Mouse (Mus musculus) MEL (cell line): ENCODE results near the gene Masp2. TPM values are rescaled to one million over a fixed set of nuclear protein-coding genes. Genes with fewer than 3 reads are reported as not detected.

Experiments
- DNase-seq: peaks from one replicate; pipeline ENCODE4 v3.0.0; 2011; ENCODE audit warnings: low read depth, low spot score
- H3K27ac ChIP-seq: 2 replicates; pipeline ENCODE4 v1.5.1; 2012; ENCODE audit warnings: low read depth, mild to moderate bottlenecking, control low read depth, low read length, moderate library complexity; ENCODE audit not compliant: control insufficient read depth
- H3K27me3 ChIP-seq, 2 experiments: fragments of 150-350 bp in 1 of 2; sonication (generic) in 1 of 2; 2 replicates each; pipeline ENCODE4 v1.6.1; 2012; ENCODE audit warnings: low read length in 2 of 2, mild to moderate bottlenecking in 2 of 2, improper control_type of control experiment in 1 of 2, moderate library complexity in 1 of 2; ENCODE audit not compliant: insufficient read depth in 2 of 2, control insufficient read depth in 1 of 2
- H3K36me3 ChIP-seq, 2 experiments: 2 replicates each; pipeline ENCODE4 v1.6.1; 2012 to 2014; ENCODE audit warnings: low read length in 2 of 2, improper control_type of control experiment in 1 of 2, inconsistent platforms in 1 of 2, mild to moderate bottlenecking in 1 of 2; ENCODE audit not compliant: insufficient read depth in 2 of 2, control insufficient read depth in 1 of 2
- H3K4me1 ChIP-seq, 2 experiments: fragments of 150-350 bp in 1 of 2; sonication (generic) in 1 of 2; 2 replicates each; pipeline ENCODE4 v1.6.1; 2012; ENCODE audit warnings: low read length in 2 of 2, improper control_type of control experiment in 1 of 2, mild to moderate bottlenecking in 1 of 2; ENCODE audit not compliant: insufficient read depth in 2 of 2, control insufficient read depth in 1 of 2
- H3K4me3 ChIP-seq, 2 experiments: fragments of 150-350 bp in 1 of 2; sonication (generic) in 1 of 2; 2 replicates each; pipeline ENCODE4 v1.5.1; 2012; ENCODE audit warnings: low read depth in 2 of 2, low read length in 2 of 2, mild to moderate bottlenecking in 2 of 2, moderate library complexity in 2 of 2, control low read depth in 1 of 2, improper control_type of control experiment in 1 of 2; ENCODE audit not compliant: control insufficient read depth in 1 of 2, insufficient read depth in 1 of 2
- H3K79me2 ChIP-seq: 2 replicates; pipeline ENCODE4 v1.6.1; 2012; ENCODE audit warnings: mild to moderate bottlenecking, low read length, moderate library complexity; ENCODE audit not compliant: control insufficient read depth, poor library complexity, insufficient read depth
- H3K9ac ChIP-seq: 2 replicates; pipeline ENCODE4 v1.6.1; 2012; ENCODE audit warnings: low read depth, mild to moderate bottlenecking, control low read depth, low read length, moderate library complexity; ENCODE audit not compliant: control insufficient read depth, poor library complexity, severe bottlenecking
- H3K9me3 ChIP-seq: fragments of 150-350 bp; sonication (generic); replicated peaks from 2 replicates; pipeline ENCODE4 v1.6.1; 2012; ENCODE audit warnings: mild to moderate bottlenecking, low read length, improper control_type of control experiment, moderate library complexity; ENCODE audit not compliant: insufficient read depth
- BHLHE40 ChIP-seq: IDR thresholded peaks from 2 replicates; pipeline ENCODE4 v1.6.1; 2012; ENCODE audit warnings: low read depth, mild to moderate bottlenecking, inconsistent platforms, low read length, improper control_type of control experiment, borderline replicate concordance
- CHD1 ChIP-seq: IDR thresholded peaks from 2 replicates; pipeline ENCODE4 v1.6.1; 2012; ENCODE audit warnings: low read depth, mild to moderate bottlenecking, inconsistent platforms, low read length, improper control_type of control experiment
- CTCF ChIP-seq, 3 experiments: IDR thresholded peaks in 2 of 3; conservative IDR thresholded peaks in 1 of 3; 2 replicates each; pipeline ENCODE4 v1.5.1; 2011 to 2012; ENCODE audit warnings: low read length in 3 of 3, low read depth in 2 of 3, mild to moderate bottlenecking in 2 of 3, improper control_type of control experiment in 1 of 3, inconsistent platforms in 1 of 3, mixed read lengths in 1 of 3, moderate library complexity in 1 of 3; ENCODE audit not compliant: control insufficient read depth in 1 of 3, insufficient read depth in 1 of 3, poor library complexity in 1 of 3, severe bottlenecking in 1 of 3
- E2F4 ChIP-seq: IDR thresholded peaks from 2 replicates; pipeline ENCODE4 v1.6.1; 2011; ENCODE audit warnings: low read depth, low read length, improper control_type of control experiment, borderline replicate concordance
- ELF1 ChIP-seq: IDR thresholded peaks from 2 replicates; pipeline ENCODE4 v1.6.1; 2014; ENCODE audit warnings: low read depth, mild to moderate bottlenecking, inconsistent platforms, low read length, improper control_type of control experiment, moderate library complexity
- EP300 ChIP-seq, 2 experiments: IDR thresholded peaks; 2 replicates each; pipeline ENCODE4 v1.6.1; 2011; ENCODE audit warnings: improper control_type of control experiment in 2 of 2, low read length in 2 of 2, low read depth in 1 of 2, mild to moderate bottlenecking in 1 of 2
- GABPA ChIP-seq: IDR thresholded peaks from 2 replicates; pipeline ENCODE4 v1.6.1; 2012; ENCODE audit warnings: low read depth, mild to moderate bottlenecking, inconsistent platforms, low read length, improper control_type of control experiment, moderate library complexity
- GATA1 ChIP-seq: IDR thresholded peaks from 2 replicates; pipeline ENCODE4 v1.6.1; 2011; ENCODE audit warnings: low read depth, low read length, improper control_type of control experiment
- HCFC1 ChIP-seq: IDR thresholded peaks from 2 replicates; pipeline ENCODE4 v1.6.1; 2012; ENCODE audit warnings: low read depth, mild to moderate bottlenecking, inconsistent platforms, low read length, improper control_type of control experiment, moderate library complexity
- JUND ChIP-seq: IDR thresholded peaks from 2 replicates; pipeline ENCODE4 v1.6.1; 2011; ENCODE audit warnings: low read depth, mild to moderate bottlenecking, improper control_type of control experiment, low read length
- KAT2A ChIP-seq: conservative IDR thresholded peaks from 2 replicates; pipeline ENCODE4 v1.6.1; 2012; ENCODE audit warnings: low read depth, low read length, improper control_type of control experiment, inconsistent platforms
- MAFK ChIP-seq: IDR thresholded peaks from 2 replicates; pipeline ENCODE4 v1.6.1; 2011; ENCODE audit warnings: low read depth, mild to moderate bottlenecking, low read length, improper control_type of control experiment, borderline replicate concordance
- MAX ChIP-seq: IDR thresholded peaks from 2 replicates; pipeline ENCODE4 v1.6.1; 2011; ENCODE audit warnings: low read length, improper control_type of control experiment
- MAZ ChIP-seq: IDR thresholded peaks from 2 replicates; pipeline ENCODE4 v1.6.1; 2012; ENCODE audit warnings: low read depth, mild to moderate bottlenecking, inconsistent platforms, low read length, improper control_type of control experiment
- MEF2A ChIP-seq: IDR thresholded peaks from 2 replicates; pipeline ENCODE4 v1.6.1; 2014; ENCODE audit warnings: low read depth, mild to moderate bottlenecking, inconsistent platforms, low read length, improper control_type of control experiment; ENCODE audit not compliant: poor library complexity, insufficient replicate concordance, severe bottlenecking; ENCODE audit errors: extremely low read depth
- MXI1 ChIP-seq: IDR thresholded peaks from 2 replicates; pipeline ENCODE4 v1.6.1; 2011; ENCODE audit warnings: mild to moderate bottlenecking, low read depth, low read length, improper control_type of control experiment
- MYC ChIP-seq: IDR thresholded peaks from 2 replicates; pipeline ENCODE4 v1.6.1; 2011; ENCODE audit warnings: low read depth, mild to moderate bottlenecking, low read length, improper control_type of control experiment, moderate library complexity
- NELFE ChIP-seq: IDR thresholded peaks from 2 replicates; pipeline ENCODE4 v1.6.1; 2011; ENCODE audit warnings: low read depth, low read length, improper control_type of control experiment
- NRF1 ChIP-seq: IDR thresholded peaks from 2 replicates; pipeline ENCODE4 v1.6.1; 2014; ENCODE audit warnings: low read depth, mild to moderate bottlenecking, inconsistent platforms, low read length, improper control_type of control experiment, moderate library complexity; ENCODE audit not compliant: poor library complexity, insufficient read depth, severe bottlenecking
- POLR2A ChIP-seq, 2 experiments: IDR thresholded peaks; 2 replicates each; pipeline ENCODE4 v1.6.1; 2011 to 2012; ENCODE audit warnings: low read length in 2 of 2, mild to moderate bottlenecking in 2 of 2, control low read depth in 1 of 2, improper control_type of control experiment in 1 of 2, low read depth in 1 of 2, moderate library complexity in 1 of 2; ENCODE audit not compliant: control insufficient read depth in 1 of 2, insufficient read depth in 1 of 2, poor library complexity in 1 of 2
- POLR2AphosphoS5 ChIP-seq: IDR thresholded peaks from 2 replicates; pipeline ENCODE4 v1.6.1; 2012; ENCODE audit warnings: low read depth, borderline replicate concordance, mild to moderate bottlenecking, inconsistent platforms, low read length, moderate library complexity, mixed read lengths
- RAD21 ChIP-seq: IDR thresholded peaks from 2 replicates; pipeline ENCODE4 v1.6.1; 2011; ENCODE audit warnings: mild to moderate bottlenecking, low read depth, low read length, improper control_type of control experiment
- TBP ChIP-seq: IDR thresholded peaks from 2 replicates; pipeline ENCODE4 v1.8.0; 2011; ENCODE audit warnings: low read depth, low read length, improper control_type of control experiment
- USF1 ChIP-seq: IDR thresholded peaks from 2 replicates; pipeline ENCODE4 v1.6.1; 2014; ENCODE audit warnings: low read depth, mild to moderate bottlenecking, inconsistent platforms, low read length, improper control_type of control experiment, moderate library complexity
- USF2 ChIP-seq, 2 experiments: IDR thresholded peaks; 2 replicates each; pipeline ENCODE4 v1.6.1; 2011 to 2012; ENCODE audit warnings: improper control_type of control experiment in 2 of 2, low read length in 2 of 2, borderline replicate concordance in 1 of 2, inconsistent platforms in 1 of 2, low read depth in 1 of 2, mild to moderate bottlenecking in 1 of 2; ENCODE audit not compliant: insufficient read depth in 1 of 2
- ZC3H11A ChIP-seq: IDR thresholded peaks from 2 replicates; pipeline ENCODE4 v1.6.1; 2012; ENCODE audit warnings: low read depth, mild to moderate bottlenecking, inconsistent platforms, low read length, improper control_type of control experiment
- ZKSCAN1 ChIP-seq: IDR thresholded peaks from 2 replicates; pipeline ENCODE4 v1.6.1; 2012; ENCODE audit warnings: low read depth, mild to moderate bottlenecking, inconsistent platforms, low read length, improper control_type of control experiment, moderate library complexity
- ZMIZ1 ChIP-seq: IDR thresholded peaks from 2 replicates; pipeline ENCODE4 v1.6.1; 2012; ENCODE audit warnings: low read depth, mild to moderate bottlenecking, inconsistent platforms, low read length, improper control_type of control experiment, moderate library complexity
- ZNF384 ChIP-seq: IDR thresholded peaks from 2 replicates; pipeline ENCODE4 v1.6.1; 2012; ENCODE audit warnings: low read depth, mild to moderate bottlenecking, inconsistent platforms, low read length, improper control_type of control experiment
- polyA plus RNA-seq, 2 experiments: library from polyadenylated mRNA; stranded (reverse) in 1 of 2; unstranded in 1 of 2; fragments of >175 nt in 1 of 2; fragments of >200 nt in 1 of 2; gene quantifications; 2 replicates each; pipeline versions ENCODE4 v1.2.1 to v1.2.4; 2012; ENCODE audit warnings: low replicate concordance in 2 of 2, low read depth in 1 of 2; ENCODE audit not compliant: insufficient read length in 2 of 2, insufficient read depth in 1 of 2, missing spikeins in 1 of 2
- total RNA-seq: library from RNA; depleted of rRNA; stranded (reverse); fragments of 300-350 nt; gene quantifications from 2 replicates; pipeline ENCODE4 v1.2.3, GENCODE M21; 2012

The Masp2 gene
- total and polyA plus RNA-seq, 3 experiments: 0.38 to 1.4 TPM; not detected in 1

DNA sequence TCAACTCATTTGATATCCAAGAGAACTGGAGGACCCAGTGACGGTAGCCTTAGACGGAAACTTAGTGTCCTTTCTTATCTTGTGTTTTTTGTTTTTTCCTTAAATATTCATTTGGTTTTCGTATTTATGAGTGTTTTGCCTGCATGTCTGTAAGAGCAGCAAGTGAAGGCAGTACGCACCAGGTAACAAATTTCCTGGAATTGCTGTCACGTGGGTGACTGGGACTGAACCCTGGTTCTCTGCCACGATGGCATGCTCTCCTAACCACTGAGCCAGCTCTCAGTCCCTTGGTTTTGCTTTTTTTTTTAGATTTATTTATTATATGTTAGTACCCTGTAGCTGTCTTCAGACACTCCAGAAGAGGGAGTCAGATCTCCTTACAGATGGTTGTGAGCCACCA, 42.6 kb downstream of the Masp2 start:
- H3K4me3 ChIP-seq: no peak overlapping the region
- no peak for DNase-seq
- no peaks in the 10 kb centered on the region for H3K9me3 ChIP-seq
- peaks cover 0 to 13% of the 10 kb centered on the region in 2 experiments; a peak in 3 of 4 replicates for H3K4me1 ChIP-seq
- no peaks in the 10 kb centered on the region for H3K79me2 ChIP-seq
- no peak overlapping the region for H3K27ac ChIP-seq
- TF ChIP-seq ZC3H11A: no peak
- no peak for TF ChIP-seq E2F4
- TF ChIP-seq ZKSCAN1: no peak
- TF ChIP-seq MAFK: no peak
- TF ChIP-seq MXI1: no peak
- TF ChIP-seq BHLHE40: no peak
- TF ChIP-seq GATA1: no peak
- no peak for TF ChIP-seq NELFE
- no peak for TF ChIP-seq CTCF (IDR thresholded peaks at IDR 0.05 in 2 of 3, conservative IDR thresholded peaks at IDR 0.05 in 1 of 3; ENCODE audit: control insufficient read depth in 1 of 3, insufficient read depth in 1 of 3, low read depth in 2 of 3, low read length in 3 of 3, poor library complexity in 1 of 3, severe bottlenecking in 1 of 3)
- TF ChIP-seq MAZ: no peak
- TF ChIP-seq ZMIZ1: no peak
- no peak for TF ChIP-seq MAX
- H3K9ac ChIP-seq: no peak overlapping the region
- H3K27me3 ChIP-seq: no peaks in the 10 kb centered on the region; a peak in 1 of 4 replicates
- H3K36me3 ChIP-seq: no peaks in the 10 kb centered on the region; a peak in 1 of 4 replicates

DNA sequence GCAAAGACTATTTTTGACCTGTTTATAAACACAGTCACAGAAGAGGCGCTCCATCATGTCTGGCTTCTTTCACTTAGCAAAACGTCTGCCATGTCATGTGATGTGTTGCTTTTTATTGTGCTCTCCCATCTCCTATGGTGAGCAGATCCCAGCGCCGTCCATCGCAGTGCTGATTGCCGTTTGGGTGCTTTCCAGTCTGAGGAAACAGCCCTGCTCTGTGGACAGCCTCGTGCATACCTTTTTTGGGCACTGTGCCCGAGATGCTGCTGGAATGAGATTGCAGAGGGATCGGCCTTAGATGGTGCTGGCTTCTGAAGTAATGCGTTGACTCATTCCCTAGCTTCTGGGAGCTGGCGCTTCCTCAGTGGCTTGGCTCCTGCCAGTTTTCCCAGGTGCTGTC, 44.3 kb downstream of the Masp2 start:
- Histone ChIP-seq H3K27ac (no peak overlapping the region), H3K36me3 (no peaks in the 10 kb centered on the region; a peak in 1 of 4 replicates), H3K9me3 (no peaks in the 10 kb centered on the region), H3K79me2 (no peaks in the 10 kb centered on the region), H3K27me3 (peaks cover 0 to 2% of the 10 kb centered on the region in 2 experiments; a peak in 1 of 4 replicates), H3K4me3 (peak overlapping the region; percentile 20 to 31; a peak in 3 of 4 replicates), H3K9ac (no peak overlapping the region), H3K4me1 (peaks cover 0 to 13% of the 10 kb centered on the region in 2 experiments; a peak in 3 of 4 replicates)
- peak; percentile 78 for DNase-seq
- no peak for TF ChIP-seq ZKSCAN1
- peak; percentile 45; the same call in 1 of the 2 replicates for TF ChIP-seq MXI1
- TF ChIP-seq POLR2A (IDR thresholded peaks at IDR 0.05; ENCODE audit: control insufficient read depth in 1 of 2, insufficient read depth in 1 of 2, low read depth in 1 of 2, low read length in 2 of 2, poor library complexity in 1 of 2): no peak
- no peak for TF ChIP-seq NRF1
- TF ChIP-seq MAX: peak; percentile 33; the same call in 1 of the 2 replicates
- TF ChIP-seq CTCF (IDR thresholded peaks at IDR 0.05 in 2 of 3, conservative IDR thresholded peaks at IDR 0.05 in 1 of 3; ENCODE audit: control insufficient read depth in 1 of 3, insufficient read depth in 1 of 3, low read depth in 2 of 3, low read length in 3 of 3, poor library complexity in 1 of 3, severe bottlenecking in 1 of 3): no peak
- TF ChIP-seq HCFC1: no peak
- TF ChIP-seq ZNF384: no peak
- TF ChIP-seq MEF2A: no peak
- TF ChIP-seq RAD21: no peak
- no peak for TF ChIP-seq ELF1
- TF ChIP-seq GABPA: no peak
- no peak for TF ChIP-seq KAT2A
- 0 out of 4 replicates have a peak, but pooled peaks have one; percentile 22 to 31 for TF ChIP-seq EP300 (IDR thresholded peaks at IDR 0.05; ENCODE audit: low read depth in 1 of 2, low read length in 2 of 2)
- TF ChIP-seq CHD1: no peak
- TF ChIP-seq MYC: no peak
- no peak for TF ChIP-seq TBP
- no peak for TF ChIP-seq POLR2AphosphoS5
- TF ChIP-seq JUND: no peak
- TF ChIP-seq USF1: peak; percentile 91
- no peak for TF ChIP-seq ZMIZ1
- peak; percentile 44; the same call in 1 of the 2 replicates for TF ChIP-seq BHLHE40
- TF ChIP-seq NELFE: no peak
- no peak for TF ChIP-seq E2F4
- TF ChIP-seq USF2 (IDR thresholded peaks at IDR 0.05; ENCODE audit: borderline replicate concordance in 1 of 2, insufficient read depth in 1 of 2, low read depth in 1 of 2, low read length in 2 of 2): peak; percentile 35 to 59; a peak in 3 of 4 replicates
